Mouse (Mus musculus) midbrain, postnatal 0 days (tissue): ENCODE data around the gene Cdc14a. TPM values are rescaled to one million over a fixed set of nuclear protein-coding genes. Genes with fewer than 3 reads are reported as not detected.

ENCODE experiments used
- ATAC-seq: fragments of 200-750 bp; cut with Nextera tagmentation; 2 replicates; pipeline ENCODE4 v1.8.0; 2017; ENCODE audit warnings: moderate number of reproducible peaks, mild to moderate bottlenecking, moderate TSS enrichment, moderate library complexity; ENCODE audit not compliant: low FRiP score
- DNase-seq: peaks from one replicate; pipeline ENCODE4 v3.0.0-alpha.2; 2015; ENCODE audit warnings: low spot score
- H3K27ac ChIP-seq: fragments of 300-500 bp; sonication (generic); 2 replicates; pipeline ENCODE4 v1.5.1; 2014; ENCODE audit warnings: low read depth, mild to moderate bottlenecking, low read length, mixed read lengths
- H3K27me3 ChIP-seq: fragments of 300-500 bp; sonication (generic); 2 replicates; pipeline ENCODE4 v1.6.1; 2014; ENCODE audit warnings: low read length, control low read depth, mixed read lengths; ENCODE audit not compliant: insufficient read depth
- H3K36me3 ChIP-seq: fragments of 300-500 bp; sonication (generic); 2 replicates; pipeline ENCODE4 v1.6.1; 2014; ENCODE audit warnings: low read length, control low read depth, mixed read lengths; ENCODE audit not compliant: insufficient read depth
- H3K4me1 ChIP-seq: fragments of 300-500 bp; sonication (generic); 2 replicates; pipeline ENCODE4 v1.6.1; 2014; ENCODE audit warnings: mild to moderate bottlenecking, control low read depth, antibody characterized with exemption, low read length, mixed read lengths; ENCODE audit not compliant: insufficient read depth
- H3K4me2 ChIP-seq: fragments of 300-500 bp; sonication (generic); 2 replicates; pipeline ENCODE4 v1.6.1; 2014; ENCODE audit warnings: low read depth, mild to moderate bottlenecking, low read length, mixed read lengths; ENCODE audit not compliant: poor library complexity, severe bottlenecking
- H3K4me3 ChIP-seq: fragments of 300-500 bp; sonication (generic); 2 replicates; pipeline ENCODE4 v1.5.1; 2014; ENCODE audit warnings: low read depth, mild to moderate bottlenecking, low read length, moderate library complexity
- H3K9ac ChIP-seq: fragments of 300-500 bp; sonication (generic); replicated peaks from 2 replicates; pipeline ENCODE4 v1.6.1; 2014; ENCODE audit warnings: mild to moderate bottlenecking, low read length, moderate library complexity, mixed read lengths; ENCODE audit not compliant: poor library complexity, severe bottlenecking
- H3K9me3 ChIP-seq: fragments of 300-500 bp; sonication (generic); 2 replicates; pipeline ENCODE4 v1.6.1; 2016; ENCODE audit warnings: low read length, control low read depth
- CTCF ChIP-seq: IDR thresholded peaks from 2 replicates; pipeline ENCODE4 v1.5.1; 2016; ENCODE audit warnings: antibody characterized with exemption, mild to moderate bottlenecking
- WGBS: fragments of 180-500 bp; shearing (Covaris S2); extraction: QIAGEN DNeasy Blood & Tissue Kit; methylation state at CpG from one replicate; pipeline ENCODE4 v1.1.7; 2014; 5-methylcytosine and 5-hydroxymethylcytosine counted together
- polyA plus RNA-seq: library from polyadenylated mRNA; unstranded; fragments of >200 nt; fragmentation: Nextera tagmentation; extraction: Ambion mirVana; gene quantifications from 2 replicates; pipeline ENCODE4 v1.2.1, GENCODE M21; 2015
- total RNA-seq: library from RNA; depleted of rRNA; stranded (reverse); fragments of >200 nt; gene quantifications from 2 replicates; pipeline ENCODE4 v1.2.3, GENCODE M21; 2014

The Cdc14a gene
- total and polyA plus RNA-seq, 2 experiments from 2014 or later: 2.2 to 3.1 TPM

DNA sequence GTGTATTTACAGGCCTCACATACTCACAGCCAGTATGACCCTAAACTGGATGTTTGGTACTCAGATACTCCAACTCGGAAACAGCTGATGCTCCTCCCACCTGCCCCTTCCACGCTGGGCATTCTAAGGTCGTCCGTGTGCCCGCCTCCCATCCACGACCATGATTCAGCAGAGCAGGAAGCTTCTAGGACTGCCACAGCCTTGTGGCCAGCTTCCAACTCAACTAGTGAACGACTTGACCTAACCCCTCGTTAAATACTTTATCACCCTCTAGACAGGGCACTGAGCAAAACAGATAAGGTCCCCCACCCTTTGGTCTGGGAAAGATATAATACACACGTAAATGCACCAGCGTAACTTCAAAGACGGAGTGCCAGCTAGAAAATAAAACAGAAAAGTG is 35.0 kb downstream of the Cdc14a start:
- Histone ChIP-seq H3K4me2 (no peak overlapping the region), H3K27me3 (no peaks in the 10 kb centered on the region), H3K36me3 (no peaks in the 10 kb centered on the region), H3K4me1 (no peaks in the 10 kb centered on the region), H3K9me3 (no peaks in the 10 kb centered on the region), H3K9ac (no peak overlapping the region), H3K27ac (no peak overlapping the region), H3K4me3 (no peak overlapping the region)
- DNase-seq: no peak
- 86% methylated on average over 11 of the region's 11 CpGs for WGBS
- no peak for ATAC-seq
- TF ChIP-seq CTCF: no peak

DNA sequence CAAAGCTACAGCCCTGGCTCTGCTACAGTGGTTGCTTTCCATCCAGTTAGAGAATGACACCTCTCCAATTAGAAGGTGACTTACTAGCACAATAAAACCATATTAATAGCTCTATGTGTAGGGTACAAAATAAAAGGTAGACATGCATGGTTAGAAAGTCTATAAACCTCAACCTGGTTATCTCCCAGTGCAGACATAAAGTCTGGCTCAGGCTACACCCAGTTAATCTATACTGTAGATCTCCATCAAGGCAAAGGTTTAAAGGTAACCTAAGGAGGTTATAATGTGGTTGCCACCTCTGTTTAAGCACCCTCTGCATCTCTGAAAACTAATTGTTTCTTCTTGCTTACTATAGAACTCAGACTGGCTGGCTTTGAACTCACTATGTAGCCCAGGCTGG is 36.9 kb downstream of the Cdc14a start:
- Histone ChIP-seq H3K27me3 (no peaks in the 10 kb centered on the region), H3K4me1 (no peaks in the 10 kb centered on the region), H3K9ac (no peak overlapping the region), H3K9me3 (no peaks in the 10 kb centered on the region), H3K4me2 (no peak overlapping the region), H3K27ac (no peak overlapping the region), H3K36me3 (no peaks in the 10 kb centered on the region), H3K4me3 (no peak overlapping the region)
- TF ChIP-seq CTCF: no peak
- ATAC-seq (no peak), DNase-seq (no peak)

DNA sequence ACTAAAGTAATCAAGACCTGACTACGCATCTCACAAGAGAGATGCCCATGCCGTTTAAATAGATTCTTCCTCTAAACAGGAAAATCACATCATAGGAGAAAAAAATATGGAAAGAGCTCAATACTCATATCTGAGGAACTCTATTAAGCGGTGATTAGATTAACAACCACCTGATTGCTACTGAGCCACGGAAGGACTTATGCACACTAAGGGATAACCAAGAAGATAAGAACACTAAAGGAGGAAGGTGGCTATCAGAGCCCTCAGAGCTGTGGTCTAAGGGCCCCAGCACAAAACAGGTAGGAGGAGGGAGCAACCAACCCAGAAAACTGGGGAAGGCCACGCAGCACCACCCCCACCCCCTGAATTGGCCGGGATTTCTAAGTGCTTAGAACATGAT is 37.5 kb downstream of the Cdc14a start:
- Histone ChIP-seq H3K27me3 (no peaks in the 10 kb centered on the region), H3K36me3 (no peaks in the 10 kb centered on the region), H3K9me3 (no peaks in the 10 kb centered on the region), H3K4me1 (no peaks in the 10 kb centered on the region), H3K4me3 (no peak overlapping the region), H3K9ac (no peak overlapping the region), H3K27ac (no peak overlapping the region), H3K4me2 (no peak overlapping the region)
- ATAC-seq: no peak
- no peak for TF ChIP-seq CTCF
- WGBS: 89% methylated on average over 6 of the region's 6 CpGs
- DNase-seq: no peak

DNA sequence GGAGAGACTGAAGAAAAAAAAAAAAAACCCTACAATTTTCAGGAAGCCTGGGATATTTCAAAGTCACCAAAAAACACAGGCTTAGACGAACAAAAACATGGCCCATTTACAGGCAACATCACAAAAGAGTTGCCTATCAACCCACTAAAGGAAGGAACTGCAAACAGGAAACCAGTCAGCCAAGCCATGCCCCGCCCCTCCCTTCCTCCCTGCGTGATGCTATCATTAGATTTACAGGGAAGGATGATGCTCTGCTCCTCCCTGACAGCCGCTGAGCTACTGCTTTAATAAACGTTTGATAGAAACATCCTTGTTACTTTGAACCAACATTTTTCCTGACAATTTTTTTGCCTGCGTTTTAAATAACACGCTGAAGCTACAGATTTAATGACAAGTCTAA is 39.5 kb downstream of the Cdc14a start:
- H3K36me3 ChIP-seq: no peaks in the 10 kb centered on the region
- DNase-seq: no peak
- no peaks in the 10 kb centered on the region for H3K9me3 ChIP-seq
- no peaks in the 10 kb centered on the region for H3K4me1 ChIP-seq
- no peak for ATAC-seq
- no peak overlapping the region for H3K27ac ChIP-seq
- H3K4me2 ChIP-seq: no peak overlapping the region
- no peak overlapping the region for H3K4me3 ChIP-seq
- H3K9ac ChIP-seq: no peak overlapping the region
- TF ChIP-seq CTCF: no peak
- 86% methylated on average over 7 of the region's 7 CpGs for WGBS
- H3K27me3 ChIP-seq: no peaks in the 10 kb centered on the region

DNA sequence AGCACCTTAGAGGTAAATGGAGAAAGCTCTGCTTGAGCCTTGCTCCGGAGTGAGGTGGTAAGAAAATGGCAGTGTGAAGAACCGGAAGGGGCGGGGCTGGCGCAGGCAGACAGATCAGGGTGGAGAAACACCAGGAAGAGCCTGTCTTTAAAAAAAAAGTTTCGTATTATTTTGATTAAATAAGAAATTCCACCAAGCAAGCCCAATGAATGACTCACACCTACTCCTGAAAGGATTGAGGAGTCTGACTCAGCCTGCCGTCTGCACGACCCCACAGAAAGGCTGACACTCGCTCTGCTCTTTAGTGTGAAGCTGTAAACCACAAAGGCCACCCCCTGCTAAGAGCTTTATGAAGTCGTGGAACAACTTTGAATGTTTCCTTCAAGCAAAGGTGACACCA is 43.5 kb downstream of the Cdc14a start:
- H3K9me3 ChIP-seq: no peaks in the 10 kb centered on the region
- H3K36me3 ChIP-seq: no peaks in the 10 kb centered on the region
- no peak overlapping the region for H3K9ac ChIP-seq
- no peak for TF ChIP-seq CTCF
- no peak overlapping the region for H3K27ac ChIP-seq
- H3K4me1 ChIP-seq: no peaks in the 10 kb centered on the region
- H3K4me2 ChIP-seq: no peak overlapping the region
- no peak overlapping the region for H3K4me3 ChIP-seq
- no peak for ATAC-seq
- WGBS: 52% methylated on average over 9 of the region's 9 CpGs
- no peaks in the 10 kb centered on the region for H3K27me3 ChIP-seq
- DNase-seq: no peak

DNA sequence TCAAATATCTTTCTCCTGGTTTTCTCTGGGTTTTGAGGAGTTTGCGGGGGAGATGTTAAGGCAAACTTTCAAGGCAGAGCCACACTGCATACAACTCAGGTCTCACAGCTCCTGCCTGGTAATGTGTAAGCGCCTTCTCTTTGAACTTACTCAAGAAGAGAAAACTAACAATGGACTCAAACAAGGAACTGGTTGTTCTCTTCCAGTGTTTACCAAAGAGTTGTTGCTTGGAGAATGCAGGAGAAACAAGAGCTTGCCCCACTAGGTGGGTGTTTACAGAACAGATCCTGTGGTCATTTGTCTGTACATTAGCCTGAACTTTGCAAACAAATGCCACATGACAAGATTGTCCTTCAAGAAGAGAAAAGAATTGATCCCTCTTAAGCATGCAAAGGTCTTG is 48.4 kb downstream of the Cdc14a start:
- 85% methylated on average over 2 of the region's 2 CpGs for WGBS
- no peak for ATAC-seq
- Histone ChIP-seq H3K4me2 (no peak overlapping the region), H3K4me3 (no peak overlapping the region), H3K36me3 (no peaks in the 10 kb centered on the region), H3K4me1 (no peaks in the 10 kb centered on the region), H3K9ac (no peak overlapping the region), H3K27me3 (no peaks in the 10 kb centered on the region), H3K9me3 (no peaks in the 10 kb centered on the region), H3K27ac (no peak overlapping the region)
- TF ChIP-seq CTCF: no peak
- DNase-seq: no peak

DNA sequence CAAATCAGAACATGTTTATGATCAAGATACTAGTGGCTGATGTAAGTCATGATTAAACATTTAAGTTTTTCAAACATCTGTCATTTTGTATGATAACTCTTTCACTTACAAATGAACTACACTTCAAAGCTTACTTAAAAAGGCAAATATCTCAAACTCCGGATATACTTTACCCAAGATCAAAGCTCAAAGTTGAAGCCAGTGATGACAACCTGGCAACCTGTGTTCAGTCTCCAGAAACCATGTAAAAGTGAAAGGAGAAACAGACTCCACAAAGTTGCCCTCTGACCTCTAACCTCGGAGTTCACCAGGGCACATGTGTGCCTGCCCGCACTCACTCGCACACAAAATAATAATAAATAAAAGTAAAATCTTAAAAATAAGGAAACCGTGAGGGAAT is 49.3 kb downstream of the Cdc14a start:
- H3K9me3 ChIP-seq: no peaks in the 10 kb centered on the region
- no peak for DNase-seq
- no peak overlapping the region for H3K9ac ChIP-seq
- no peaks in the 10 kb centered on the region for H3K27me3 ChIP-seq
- no peak for TF ChIP-seq CTCF
- H3K4me2 ChIP-seq: no peak overlapping the region
- H3K4me1 ChIP-seq: no peaks in the 10 kb centered on the region
- H3K27ac ChIP-seq: no peak overlapping the region
- H3K36me3 ChIP-seq: no peaks in the 10 kb centered on the region
- H3K4me3 ChIP-seq: no peak overlapping the region
- 94% methylated on average over 5 of the region's 5 CpGs for WGBS
- ATAC-seq: no peak
